Mouse (Mus musculus) embryonic fibroblast, embryonic 13.5 days (primary cell): ENCODE data around the gene Slc35d1.

Experiments used
- CTCF ChIP-seq: IDR thresholded peaks from 2 replicates; pipeline ENCODE4 v1.5.1; 2011; ENCODE audit warnings: mild to moderate bottlenecking, control low read depth, low read length, moderate library complexity, borderline replicate concordance; ENCODE audit not compliant: insufficient read depth
- POLR2A ChIP-seq: IDR thresholded peaks from 2 replicates; pipeline ENCODE4 v1.6.1; 2011; ENCODE audit warnings: low read depth, mild to moderate bottlenecking, control low read depth, low read length, moderate library complexity

GRCm38 (mm10) chr4:103136946-103137345 is 78.0 kb downstream of the Slc35d1 start:
- TF ChIP-seq POLR2A (no peak), CTCF (no peak)
